Mouse (Mus musculus): ENCODE measurements around the gene Zfp39. TPM values are rescaled to one million over a fixed set of nuclear protein-coding genes. Genes with fewer than 3 reads are reported as not detected.

Zfp39 gene
- polyA plus RNA-seq, 1 experiment = 6.2 TPM

DNA sequence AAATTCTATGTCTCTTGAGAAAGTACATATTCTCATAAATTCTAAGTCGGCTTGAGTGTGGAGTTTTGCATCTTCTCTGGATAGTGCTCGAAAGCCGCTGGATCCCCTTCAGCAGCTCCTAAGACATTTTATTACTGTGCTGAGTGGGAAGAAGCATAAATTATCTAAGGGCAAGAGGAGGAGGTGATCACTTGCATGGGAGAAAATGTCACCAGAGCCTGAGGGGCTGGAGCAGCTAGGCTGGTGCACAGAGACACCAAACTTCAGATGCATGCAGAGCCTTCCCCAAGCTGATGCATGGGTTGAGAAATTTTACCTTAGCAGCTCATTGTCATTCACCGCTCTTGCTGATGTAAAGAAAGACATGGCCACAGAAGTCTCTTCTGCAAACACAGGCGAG is 40.1 kb upstream of the Zfp39 start:
- no peak for TF ChIP-seq POLR2A (IDR thresholded peaks at IDR 0.05; ENCODE audit: low read depth, low read length)
- TF ChIP-seq CTCF (IDR thresholded peaks at IDR 0.05; ENCODE audit: borderline replicate concordance, insufficient read depth, low read length) = no peak
- no peak overlapping the region for H3K4me3 ChIP-seq (ENCODE audit: insufficient read depth, low read length)
- no peaks in the 10 kb centered on the region for H3K4me1 ChIP-seq (ENCODE audit: control insufficient read depth, insufficient read depth, low read length)
- no peak overlapping the region for H3K27ac ChIP-seq (ENCODE audit: insufficient read depth, low read length)

DNA sequence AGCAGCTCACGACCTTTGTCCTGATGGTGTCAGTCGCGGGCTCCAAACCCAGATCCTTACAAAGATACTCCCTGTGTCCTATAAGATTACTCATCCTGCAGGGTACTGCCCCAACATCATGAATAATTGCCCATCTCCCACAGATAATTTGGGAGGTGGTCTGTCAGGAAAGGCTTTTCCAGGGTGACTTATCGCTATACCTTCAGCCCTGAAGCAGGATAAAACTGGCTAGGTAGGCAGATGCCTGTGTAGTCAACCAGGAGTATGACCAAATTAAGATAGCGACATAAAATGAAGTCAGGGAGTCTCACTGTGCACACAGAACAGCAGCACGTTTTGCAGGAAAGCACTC is 35.0 kb upstream of the Zfp39 start:
- Histone ChIP-seq H3K4me3 (ENCODE audit: insufficient read depth, low read length) (peak overlapping the region; percentile 1; the same call in 1 of the 2 replicates), H3K27ac (ENCODE audit: insufficient read depth, low read length) (no peak overlapping the region), H3K4me1 (ENCODE audit: control insufficient read depth, insufficient read depth, low read length) (peaks cover 5% of the 10 kb centered on the region)
- TF ChIP-seq POLR2A (IDR thresholded peaks at IDR 0.05; ENCODE audit: low read depth, low read length) = no peak

DNA sequence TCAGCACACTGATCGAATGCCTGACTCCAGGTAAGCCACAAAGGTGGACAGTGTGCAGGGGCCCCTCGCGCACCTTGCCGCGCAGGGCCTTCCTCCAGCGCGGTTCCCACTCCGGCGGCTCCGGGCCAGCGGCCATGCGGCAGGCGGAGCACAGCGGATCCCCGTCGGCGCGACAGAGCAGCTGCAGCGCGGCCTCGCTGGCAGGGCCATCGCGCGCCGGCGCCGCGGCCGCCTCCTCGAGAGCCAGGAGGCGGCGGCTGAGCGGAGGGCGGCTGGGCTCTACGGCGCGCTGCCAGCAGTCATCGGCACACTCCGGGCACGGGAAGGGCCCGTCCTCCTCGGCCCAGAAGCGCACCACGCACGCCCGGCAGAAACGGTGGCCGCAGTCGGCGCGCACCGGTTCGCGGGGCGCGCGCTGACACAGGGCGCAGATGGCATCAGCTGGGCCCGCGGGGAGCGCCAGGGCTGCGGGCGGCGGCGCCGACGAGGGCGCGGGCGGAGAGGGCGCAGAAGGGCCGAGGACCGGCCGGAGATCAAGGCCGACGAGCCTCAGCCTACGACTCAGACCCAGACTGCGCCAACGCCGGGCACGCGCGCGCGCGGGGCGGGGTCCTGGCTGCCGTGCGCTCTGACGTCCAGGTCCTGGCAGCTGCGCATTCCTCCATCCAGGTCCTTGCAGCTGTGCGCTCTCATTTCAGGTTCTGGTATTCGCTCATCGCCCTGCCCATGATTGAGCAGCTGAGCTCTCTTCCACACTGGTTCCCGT is 34.5 kb upstream of the Zfp39 start, which contains the start of gene Rnf187:
TSS of gene Rnf187 (minus strand) at position 595 of the 766 bp plus-strand sequence.
- H3K4me1 ChIP-seq (ENCODE audit: control insufficient read depth, insufficient read depth, low read length) = peaks cover 5% of the 10 kb centered on the region
- peak within 1 kb of the TSS; percentile 64 for H3K27ac ChIP-seq (ENCODE audit: insufficient read depth, low read length)
- peak within 1 kb of the TSS; percentile 88 for H3K4me3 ChIP-seq (ENCODE audit: insufficient read depth, low read length)
- TF ChIP-seq CTCF (IDR thresholded peaks at IDR 0.05; ENCODE audit: borderline replicate concordance, insufficient read depth, low read length) (no peak), POLR2A (IDR thresholded peaks at IDR 0.05; ENCODE audit: low read depth, low read length) (peak; percentile 93)

- Histone ChIP-seq H3K27ac (ENCODE audit: insufficient read depth, low read length) (no peak overlapping the region), H3K4me3 (ENCODE audit: insufficient read depth, low read length) (peak overlapping the region; percentile 88), H3K4me1 (ENCODE audit: control insufficient read depth, insufficient read depth, low read length) (peaks cover 5% of the 10 kb centered on the region)
- TF ChIP-seq POLR2A (IDR thresholded peaks at IDR 0.05; ENCODE audit: low read depth, low read length) (no peak), CTCF (IDR thresholded peaks at IDR 0.05; ENCODE audit: borderline replicate concordance, insufficient read depth, low read length) (no peak)
These were observed 33.9 kb upstream of the Zfp39 start for GRCm38 (mm10) chr11:58937909-58938308.

DNA sequence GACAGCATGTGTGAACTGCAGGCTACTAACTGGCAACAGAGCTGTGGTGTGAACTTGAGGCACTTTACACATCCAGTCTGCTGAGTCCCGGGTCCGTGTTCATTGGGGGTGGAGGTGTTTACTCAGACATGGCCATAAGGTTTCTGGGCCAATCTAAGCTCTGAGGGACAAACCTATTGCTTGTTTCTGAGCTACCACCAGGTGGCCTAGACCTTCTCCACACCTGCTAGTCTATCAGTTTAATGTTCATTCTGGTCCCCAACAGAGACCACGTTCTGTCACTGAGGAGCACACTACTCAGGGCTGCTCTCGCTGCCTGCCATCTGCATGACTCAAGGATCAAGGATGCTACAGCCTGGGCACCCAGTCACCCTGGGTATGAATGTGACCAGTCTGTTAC is 27.6 kb upstream of the Zfp39 start:
- Histone ChIP-seq H3K4me1 (ENCODE audit: control insufficient read depth, insufficient read depth, low read length) (no peaks in the 10 kb centered on the region), H3K27ac (ENCODE audit: insufficient read depth, low read length) (no peak overlapping the region), H3K4me3 (ENCODE audit: insufficient read depth, low read length) (no peak overlapping the region)
- TF ChIP-seq CTCF (IDR thresholded peaks at IDR 0.05; ENCODE audit: borderline replicate concordance, insufficient read depth, low read length) (no peak), POLR2A (IDR thresholded peaks at IDR 0.05; ENCODE audit: low read depth, low read length) (no peak)

DNA sequence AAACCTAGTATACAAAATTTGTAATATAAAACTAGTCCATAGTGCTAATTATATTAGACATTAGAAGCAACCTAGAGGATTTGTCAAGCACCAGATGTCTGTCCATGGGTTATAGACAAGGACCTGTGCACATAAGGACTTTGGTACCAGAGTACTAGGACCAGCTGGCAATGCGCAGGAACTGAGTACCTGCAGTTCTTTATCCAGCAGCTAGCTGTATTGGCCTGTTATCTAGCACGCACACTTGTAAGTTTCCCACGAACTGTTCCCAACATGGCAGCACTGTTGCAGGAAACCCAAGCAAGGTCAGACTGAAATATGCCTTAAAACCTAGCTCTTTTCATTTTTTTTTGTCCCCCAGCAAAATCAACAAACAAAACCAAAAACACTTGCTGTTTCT is 26.2 kb upstream of the Zfp39 start:
- Histone ChIP-seq H3K4me3 (ENCODE audit: insufficient read depth, low read length) (no peak overlapping the region), H3K27ac (ENCODE audit: insufficient read depth, low read length) (no peak overlapping the region), H3K4me1 (ENCODE audit: control insufficient read depth, insufficient read depth, low read length) (no peaks in the 10 kb centered on the region)
- TF ChIP-seq POLR2A (IDR thresholded peaks at IDR 0.05; ENCODE audit: low read depth, low read length) (no peak), CTCF (IDR thresholded peaks at IDR 0.05; ENCODE audit: borderline replicate concordance, insufficient read depth, low read length) (no peak)

GRCm38 (mm10) chr11:58929641-58930040 is 25.6 kb upstream of the Zfp39 start:
- no peaks in the 10 kb centered on the region for H3K4me1 ChIP-seq (ENCODE audit: control insufficient read depth, insufficient read depth, low read length)
- H3K4me3 ChIP-seq (ENCODE audit: insufficient read depth, low read length) = no peak overlapping the region
- TF ChIP-seq POLR2A (IDR thresholded peaks at IDR 0.05; ENCODE audit: low read depth, low read length) = no peak
- no peak for TF ChIP-seq CTCF (IDR thresholded peaks at IDR 0.05; ENCODE audit: borderline replicate concordance, insufficient read depth, low read length)
- no peak overlapping the region for H3K27ac ChIP-seq (ENCODE audit: insufficient read depth, low read length)

- TF ChIP-seq POLR2A (IDR thresholded peaks at IDR 0.05; ENCODE audit: low read depth, low read length) (no peak), CTCF (IDR thresholded peaks at IDR 0.05; ENCODE audit: borderline replicate concordance, insufficient read depth, low read length) (no peak)
- Histone ChIP-seq H3K4me3 (ENCODE audit: insufficient read depth, low read length) (no peak overlapping the region), H3K27ac (ENCODE audit: insufficient read depth, low read length) (no peak overlapping the region)
These were observed 25.0 kb upstream of the Zfp39 start for GRCm38 (mm10) chr11:58929055-58929454.

DNA sequence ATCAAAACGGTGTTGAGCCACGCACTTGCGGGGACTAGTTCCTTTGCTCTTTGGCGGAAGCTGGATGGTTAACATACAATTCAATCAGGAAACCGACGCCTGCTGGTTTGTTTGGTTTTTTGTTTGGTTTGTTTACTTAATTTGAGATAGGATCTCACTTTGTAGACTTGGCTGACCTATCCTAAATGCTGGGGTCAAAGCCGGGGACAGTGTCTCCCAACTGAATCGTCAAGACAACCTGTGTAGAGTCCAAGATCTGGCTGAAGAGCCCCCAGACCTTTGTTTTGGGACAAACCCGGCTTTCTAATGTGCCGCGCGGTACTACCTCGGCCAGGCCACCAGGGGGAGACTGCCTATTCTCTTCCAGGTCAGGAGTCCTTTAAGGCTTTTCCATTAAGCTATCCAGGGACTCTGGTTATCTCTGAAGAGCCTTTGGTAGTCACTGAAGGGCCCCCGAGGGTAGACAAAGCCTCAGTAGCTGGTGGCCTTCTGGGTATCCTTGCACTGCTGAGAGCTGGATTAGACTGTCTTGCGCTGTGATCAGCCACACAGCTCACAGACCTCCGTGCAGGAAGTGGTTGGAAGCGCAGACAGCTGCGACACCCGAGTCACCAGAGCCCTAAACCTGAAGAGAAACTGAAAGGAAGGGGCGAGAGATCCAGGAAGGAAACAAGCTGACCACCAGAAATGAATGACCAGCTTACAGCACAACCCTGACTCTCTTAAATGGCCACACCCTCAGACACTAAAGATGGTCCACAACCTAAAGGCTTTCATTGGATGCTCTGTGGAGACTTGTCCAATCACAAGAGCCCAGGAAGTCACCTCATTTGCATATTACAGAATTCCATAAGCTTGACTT is 24.0 kb upstream of the Zfp39 start:
- no peak for TF ChIP-seq POLR2A (IDR thresholded peaks at IDR 0.05; ENCODE audit: low read depth, low read length)
- no peak for TF ChIP-seq CTCF (IDR thresholded peaks at IDR 0.05; ENCODE audit: borderline replicate concordance, insufficient read depth, low read length)
- Histone ChIP-seq H3K4me3 (ENCODE audit: insufficient read depth, low read length) (no peak overlapping the region), H3K27ac (ENCODE audit: insufficient read depth, low read length) (no peak overlapping the region), H3K4me1 (ENCODE audit: control insufficient read depth, insufficient read depth, low read length) (no peaks in the 10 kb centered on the region)

More at GRCm38 (mm10) chr11:58929055-58929454, 25.0 kb upstream of the Zfp39 start:
- H3K4me1 ChIP-seq (ENCODE audit: control insufficient read depth, insufficient read depth, low read length) = no peaks in the 10 kb centered on the region

DNA sequence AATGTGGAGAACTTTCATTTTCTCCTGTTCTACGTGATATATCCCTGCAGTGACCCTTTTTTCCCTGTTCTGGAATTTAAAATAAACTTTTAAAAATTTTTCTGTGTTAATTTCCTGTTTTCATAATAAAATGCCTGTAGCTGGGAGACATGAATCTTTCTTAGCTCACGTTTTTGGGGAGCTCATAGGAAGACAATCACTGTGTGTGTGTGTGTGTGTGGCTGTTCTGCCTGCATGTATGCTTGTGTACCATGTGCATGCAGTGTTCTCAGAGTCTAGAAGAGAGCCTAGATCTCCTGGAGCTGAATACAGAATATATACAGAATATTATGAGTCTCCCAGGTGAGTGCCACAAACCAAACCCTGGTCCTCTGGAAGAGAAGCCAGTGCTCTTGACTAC is 23.0 kb upstream of the Zfp39 start:
- no peak overlapping the region for H3K4me3 ChIP-seq (ENCODE audit: insufficient read depth, low read length)
- TF ChIP-seq POLR2A (IDR thresholded peaks at IDR 0.05; ENCODE audit: low read depth, low read length) = no peak
- TF ChIP-seq CTCF (IDR thresholded peaks at IDR 0.05; ENCODE audit: borderline replicate concordance, insufficient read depth, low read length) = no peak
- H3K4me1 ChIP-seq (ENCODE audit: control insufficient read depth, insufficient read depth, low read length) = no peaks in the 10 kb centered on the region
- H3K27ac ChIP-seq (ENCODE audit: insufficient read depth, low read length) = no peak overlapping the region

Measured in embryonic fibroblast, embryonic 13.5 days (primary cell).